Mouse (Mus musculus) forebrain, embryonic 16.5 days (tissue): ENCODE data around the gene Cbx2. TPM values are rescaled to one million over a fixed set of nuclear protein-coding genes. Genes with fewer than 3 reads are reported as not detected.

ENCODE experiments used
- ATAC-seq: fragments of 200-750 bp; cut with Nextera tagmentation; 2 replicates; pipeline ENCODE4 v1.8.0; 2017; ENCODE audit warnings: mild to moderate bottlenecking, moderate library complexity
- H3K27ac ChIP-seq: fragments of 300-500 bp; sonication (generic); 2 replicates; pipeline ENCODE4 v1.5.1; 2014; ENCODE audit warnings: low read length, control low read depth
- H3K27me3 ChIP-seq: fragments of 300-500 bp; sonication (generic); replicated peaks from 2 replicates; pipeline ENCODE4 v1.6.1; 2014; ENCODE audit warnings: low read length; ENCODE audit not compliant: control insufficient read depth, insufficient read depth
- H3K36me3 ChIP-seq: fragments of 300-500 bp; sonication (generic); 2 replicates; pipeline ENCODE4 v1.6.1; 2014; ENCODE audit not compliant: control insufficient read depth, insufficient read depth
- H3K4me1 ChIP-seq: fragments of 300-500 bp; sonication (generic); replicated peaks from 2 replicates; pipeline ENCODE4 v1.6.1; 2014; ENCODE audit warnings: low read length; ENCODE audit not compliant: control insufficient read depth, insufficient read depth
- H3K4me2 ChIP-seq: fragments of 300-500 bp; sonication (generic); 2 replicates; pipeline ENCODE4 v1.6.1; 2014; ENCODE audit warnings: mild to moderate bottlenecking, low read length, control low read depth
- H3K4me3 ChIP-seq: fragments of 300-500 bp; sonication (generic); replicated peaks from 2 replicates; pipeline ENCODE4 v1.5.1; 2014; ENCODE audit warnings: mild to moderate bottlenecking, low read length, control low read depth
- H3K9ac ChIP-seq: fragments of 300-500 bp; sonication (generic); replicated peaks from 2 replicates; pipeline ENCODE4 v1.6.1; 2014; ENCODE audit warnings: low read depth, low read length, control low read depth
- H3K9me3 ChIP-seq: fragments of 300-500 bp; sonication (generic); 2 replicates; pipeline ENCODE4 v1.6.1; 2016; ENCODE audit warnings: low read length; ENCODE audit not compliant: control insufficient read depth
- WGBS: fragments of 180-500 bp; shearing (Covaris S2); extraction: QIAGEN DNeasy Blood & Tissue Kit; methylation state at CpG from one replicate; pipeline ENCODE4 v1.1.7; 2014; 5-methylcytosine and 5-hydroxymethylcytosine counted together
- polyA plus RNA-seq: library from polyadenylated mRNA; unstranded; fragments of >200 nt; fragmentation: Nextera tagmentation; extraction: Ambion mirVana; gene quantifications from 2 replicates; pipeline ENCODE4 v1.2.1, GENCODE M21; 2015

The Cbx2 gene
- polyA plus RNA-seq, 1 experiment from 2014 or later = 24.9 TPM

DNA sequence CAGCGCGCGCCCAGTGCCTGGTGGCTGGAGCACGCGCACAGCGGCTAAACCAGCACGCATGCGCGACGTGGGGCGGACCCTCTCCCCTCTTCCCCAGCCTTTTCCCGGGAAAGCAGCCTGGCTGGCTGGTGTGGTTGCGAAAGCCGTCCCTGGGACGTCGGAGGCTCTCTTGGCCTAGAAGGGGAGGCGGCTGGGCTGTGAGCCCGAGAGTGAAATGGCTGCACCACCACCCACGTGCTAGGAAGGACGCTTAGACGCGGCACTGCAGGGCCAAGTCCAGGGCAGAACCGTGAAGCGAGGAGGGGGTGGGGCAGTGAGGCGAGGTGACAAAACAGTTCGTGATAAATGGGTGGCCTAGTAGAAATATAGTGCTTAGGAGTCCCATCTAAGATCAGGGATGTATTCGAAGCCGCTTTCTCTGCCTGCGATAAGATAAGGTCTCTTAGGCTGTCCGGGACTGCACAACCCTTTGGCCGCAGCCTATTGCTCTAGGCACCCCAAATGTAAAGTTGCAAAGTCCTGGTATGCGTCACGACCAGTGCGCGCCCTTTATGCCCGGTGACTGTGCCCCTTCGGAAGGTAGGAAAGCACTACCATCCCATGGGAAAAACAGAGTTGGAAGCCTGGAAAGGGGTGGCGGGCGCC lies 24.0 kb downstream of the Cbx2 start:
- peaks cover 41% of the 10 kb centered on the region for H3K4me1 ChIP-seq
- peak overlapping the region; percentile 70 for H3K4me2 ChIP-seq
- H3K27ac ChIP-seq = no peak overlapping the region
- peak overlapping the region; percentile 45; the same call in 1 of the 2 replicates for H3K9ac ChIP-seq
- no peaks in the 10 kb centered on the region for H3K36me3 ChIP-seq
- 1% methylated on average over 39 of the region's 39 CpGs for WGBS
- H3K9me3 ChIP-seq = no peaks in the 10 kb centered on the region
- peak overlapping the region; percentile 43 for H3K4me3 ChIP-seq
- H3K27me3 ChIP-seq = peaks cover 83% of the 10 kb centered on the region
- peak; percentile 36; the same call in 1 of the 2 replicates for ATAC-seq

DNA sequence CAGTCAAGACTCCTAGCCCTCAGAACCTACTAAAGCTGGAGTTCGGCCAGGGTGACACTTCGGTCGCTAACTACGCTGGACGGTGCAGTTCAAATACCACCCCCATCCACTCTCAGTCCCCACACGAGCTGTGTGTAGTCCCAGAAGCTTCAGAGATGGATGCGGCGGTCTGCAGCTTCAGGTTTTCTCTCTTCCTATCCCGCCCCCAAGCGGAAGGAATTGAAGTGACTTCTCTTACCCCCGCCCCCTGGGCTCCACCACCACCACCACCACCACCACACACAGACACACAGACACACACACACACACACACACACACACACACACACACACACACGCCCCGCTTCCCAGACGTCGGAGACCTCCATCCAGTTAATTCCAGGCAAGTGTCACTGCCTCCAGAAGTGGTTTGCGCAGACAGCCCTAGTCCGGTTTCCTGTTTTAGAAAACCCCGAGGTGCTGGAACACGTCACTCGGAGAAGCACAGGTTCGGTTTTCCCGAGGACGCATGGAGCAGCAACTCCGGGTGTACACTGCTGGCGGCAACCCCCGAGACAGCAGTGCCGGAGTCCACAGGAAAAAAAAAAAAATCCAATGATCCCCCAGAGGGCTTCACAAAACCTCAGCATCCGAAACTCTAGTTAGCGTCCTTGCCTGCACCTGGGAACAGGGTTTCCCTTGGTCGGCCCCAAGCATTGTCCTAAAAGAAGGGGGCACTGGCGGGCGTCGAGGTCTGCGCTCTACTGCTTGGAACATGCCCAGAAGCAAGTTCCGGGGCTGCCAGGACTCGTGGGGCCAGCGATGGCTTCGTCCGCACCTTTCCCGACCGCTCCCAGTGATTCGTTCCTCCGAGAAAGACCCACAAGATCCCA lies 24.7 kb downstream of the Cbx2 start:
- peaks cover 42% of the 10 kb centered on the region for H3K4me1 ChIP-seq
- WGBS = under 1% methylated on average over 43 of the region's 43 CpGs

DNA sequence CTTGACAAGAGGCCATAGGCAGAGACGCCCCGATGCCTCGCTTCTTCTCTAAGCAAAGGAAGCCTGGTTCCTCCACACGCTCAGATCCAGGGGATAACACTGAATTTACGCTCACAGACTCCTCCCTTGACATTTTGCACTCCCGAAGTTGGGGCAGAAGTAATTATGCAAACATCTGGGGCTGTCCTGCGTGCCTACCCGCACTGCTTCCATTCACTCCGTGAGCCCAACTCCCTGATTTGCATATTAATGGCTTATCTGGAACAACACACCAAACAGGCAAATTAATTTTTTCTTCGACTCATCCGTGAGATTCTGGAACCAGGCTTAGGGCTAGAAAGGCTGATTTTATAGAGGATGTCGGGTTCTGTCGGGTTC lies 25.4 kb downstream of the Cbx2 start:
- Histone ChIP-seq H3K4me3 (no peak overlapping the region; the same call in 1 of the 2 replicates), H3K27ac (no peak overlapping the region), H3K36me3 (no peaks in the 10 kb centered on the region), H3K4me1 (peaks cover 46% of the 10 kb centered on the region), H3K9me3 (no peaks in the 10 kb centered on the region), H3K9ac (no peak overlapping the region), H3K27me3 (peaks cover 81% of the 10 kb centered on the region), H3K4me2 (peak overlapping the region; percentile 14; the same call in 1 of the 2 replicates)
- ATAC-seq = no peak
- WGBS = 0% methylated on average over 13 of the region's 13 CpGs

More for the DNA sequence above, 24.7 kb downstream of the Cbx2 start:
- no peak overlapping the region for H3K27ac ChIP-seq
- 0 out of 2 replicates have a peak overlapping the region, but pooled peaks have one; percentile 45 for H3K9ac ChIP-seq
- H3K9me3 ChIP-seq = no peaks in the 10 kb centered on the region
- no peaks in the 10 kb centered on the region for H3K36me3 ChIP-seq
- peak overlapping the region; percentile 70 for H3K4me2 ChIP-seq
- ATAC-seq = no peak
- H3K4me3 ChIP-seq = peak overlapping the region; percentile 43
- peaks cover 83% of the 10 kb centered on the region for H3K27me3 ChIP-seq

DNA sequence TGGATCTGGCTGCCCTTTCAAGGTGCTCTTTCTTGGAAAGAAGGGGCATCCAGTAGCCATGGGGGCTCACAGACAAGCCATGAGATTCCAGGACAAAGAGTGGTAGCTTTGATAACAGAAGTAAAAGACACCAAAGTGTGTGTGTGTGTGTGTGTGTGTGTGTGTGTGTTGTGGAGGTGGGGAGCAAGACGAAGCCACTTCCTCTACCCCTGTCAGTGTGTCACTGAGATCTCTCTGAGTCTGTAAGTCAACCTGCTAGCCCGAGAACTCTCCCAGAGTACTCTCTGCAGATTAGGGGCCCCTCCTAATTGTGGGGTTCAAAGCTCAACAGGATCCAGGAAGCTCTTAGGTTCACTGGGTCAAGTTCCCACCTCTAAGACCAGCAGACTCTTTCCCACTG lies 27.6 kb downstream of the Cbx2 start:
- Histone ChIP-seq H3K4me2 (no peak overlapping the region), H3K9me3 (no peaks in the 10 kb centered on the region), H3K4me3 (no peak overlapping the region), H3K36me3 (no peaks in the 10 kb centered on the region), H3K27ac (no peak overlapping the region), H3K27me3 (peaks cover 61% of the 10 kb centered on the region), H3K9ac (no peak overlapping the region), H3K4me1 (peaks cover 51% of the 10 kb centered on the region)
- no peak for ATAC-seq
- WGBS = 0% methylated on average over 2 of the region's 2 CpGs

DNA sequence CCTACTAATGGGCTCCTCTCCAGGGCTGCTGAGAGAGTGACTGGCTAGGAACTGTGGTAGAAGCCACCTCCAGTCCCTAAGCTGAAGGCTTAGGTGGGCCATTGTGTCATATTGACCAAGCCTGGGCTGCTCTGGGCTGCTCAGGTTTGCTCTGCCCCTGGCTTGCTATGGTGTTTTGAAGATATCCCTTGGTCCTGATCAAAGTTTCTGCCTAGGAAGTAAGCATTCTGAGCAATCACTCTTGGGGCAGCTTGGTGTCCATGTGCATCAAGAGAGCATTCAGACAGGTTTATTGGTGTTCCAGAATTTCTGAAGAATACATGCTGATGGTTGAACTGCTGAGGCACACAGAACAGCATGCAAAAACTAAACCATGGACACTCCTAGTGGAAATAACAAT lies 28.7 kb downstream of the Cbx2 start:
- H3K4me3 ChIP-seq = no peak overlapping the region
- peaks cover 53% of the 10 kb centered on the region for H3K4me1 ChIP-seq

DNA sequence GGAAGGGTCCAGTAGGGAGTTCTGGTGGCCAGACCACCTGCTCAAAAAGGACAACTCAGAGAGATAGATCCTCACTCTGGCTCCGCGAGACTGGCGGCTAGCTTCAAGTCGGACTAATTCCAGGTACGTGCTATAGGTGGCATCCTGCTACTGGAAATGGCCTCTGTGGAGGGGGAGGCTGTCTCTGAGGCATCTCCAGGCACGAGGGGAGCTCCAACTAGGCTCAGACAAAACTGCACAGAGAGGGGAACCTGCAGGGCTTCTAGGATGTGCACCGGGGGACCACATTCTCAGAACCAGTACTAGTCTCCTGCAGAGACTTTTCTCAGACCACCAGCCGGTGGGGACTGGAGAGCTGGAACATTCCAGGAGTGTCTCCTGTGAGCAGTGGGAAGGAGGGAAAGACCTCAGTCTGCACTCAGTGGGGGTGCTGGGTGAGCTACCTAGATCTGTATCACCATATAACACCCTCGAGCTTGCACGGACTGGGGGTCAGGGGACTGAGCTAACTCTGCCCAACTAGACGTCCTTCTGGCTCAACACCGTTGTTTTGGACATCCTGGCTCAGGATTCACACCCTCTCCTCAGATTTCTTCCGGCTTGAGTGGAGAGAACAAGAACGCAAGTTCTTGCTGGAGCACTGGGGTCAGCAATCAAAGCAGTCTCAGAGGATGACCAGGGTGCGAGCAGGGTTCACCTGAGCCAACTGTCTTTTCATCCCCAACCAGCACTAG lies 29.3 kb downstream of the Cbx2 start:
- H3K4me2 ChIP-seq = no peak overlapping the region
- peak overlapping the region; percentile 60; the same call in 1 of the 2 replicates for H3K9ac ChIP-seq
- peak; percentile 14; the same call in 1 of the 2 replicates for ATAC-seq
- H3K9me3 ChIP-seq = no peaks in the 10 kb centered on the region
- no peaks in the 10 kb centered on the region for H3K36me3 ChIP-seq
- WGBS = 4% methylated on average over 15 of the region's 15 CpGs
- H3K27me3 ChIP-seq = peaks cover 47% of the 10 kb centered on the region
- peaks cover 49% of the 10 kb centered on the region for H3K4me1 ChIP-seq
- H3K27ac ChIP-seq = peak overlapping the region; percentile 89
- H3K4me3 ChIP-seq = no peak overlapping the region

More for the DNA sequence above, 28.7 kb downstream of the Cbx2 start:
- Histone ChIP-seq H3K36me3 (no peaks in the 10 kb centered on the region), H3K27me3 (peaks cover 50% of the 10 kb centered on the region), H3K4me2 (no peak overlapping the region), H3K27ac (no peak overlapping the region), H3K9ac (no peak overlapping the region), H3K9me3 (no peaks in the 10 kb centered on the region)
- no peak for ATAC-seq

DNA sequence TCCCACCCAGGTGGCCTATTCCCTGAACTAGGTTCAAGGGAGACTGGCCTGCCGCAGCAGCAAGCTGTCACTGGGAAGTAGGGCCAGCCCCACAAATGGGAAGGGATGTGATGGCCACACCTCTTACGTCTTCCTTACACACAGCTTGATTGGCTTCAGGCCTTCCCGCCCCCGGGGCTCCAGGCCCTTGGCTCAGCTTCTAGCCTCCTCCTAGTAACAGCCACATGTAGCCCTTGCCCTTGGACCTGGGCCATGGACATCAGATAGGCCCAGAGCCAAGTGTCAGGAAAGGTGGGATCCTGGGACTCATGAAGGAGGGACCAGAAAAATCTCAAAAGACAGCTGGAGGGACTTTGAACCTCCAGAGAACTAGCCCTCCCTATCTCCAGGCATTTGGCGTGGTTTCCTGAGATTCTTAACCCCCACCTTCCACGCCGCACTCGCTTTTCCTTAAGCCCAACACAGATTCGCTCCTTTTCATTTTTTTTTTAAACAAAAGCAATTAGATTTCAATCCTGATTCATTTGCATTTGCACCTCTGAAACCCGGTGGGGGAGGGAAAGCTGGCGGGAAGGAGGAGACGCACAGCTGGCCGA lies 30.0 kb downstream of the Cbx2 start:
- Histone ChIP-seq H3K27ac (peak overlapping the region; percentile 89), H3K4me2 (peak overlapping the region; percentile 96), H3K9me3 (no peaks in the 10 kb centered on the region), H3K4me1 (peaks cover 49% of the 10 kb centered on the region), H3K36me3 (no peaks in the 10 kb centered on the region), H3K27me3 (peaks cover 48% of the 10 kb centered on the region), H3K9ac (peak overlapping the region; percentile 60), H3K4me3 (peak overlapping the region; percentile 44)
- ATAC-seq = no peak; the same call in 1 of the 2 replicates
- 3% methylated on average over 13 of the region's 13 CpGs for WGBS

DNA sequence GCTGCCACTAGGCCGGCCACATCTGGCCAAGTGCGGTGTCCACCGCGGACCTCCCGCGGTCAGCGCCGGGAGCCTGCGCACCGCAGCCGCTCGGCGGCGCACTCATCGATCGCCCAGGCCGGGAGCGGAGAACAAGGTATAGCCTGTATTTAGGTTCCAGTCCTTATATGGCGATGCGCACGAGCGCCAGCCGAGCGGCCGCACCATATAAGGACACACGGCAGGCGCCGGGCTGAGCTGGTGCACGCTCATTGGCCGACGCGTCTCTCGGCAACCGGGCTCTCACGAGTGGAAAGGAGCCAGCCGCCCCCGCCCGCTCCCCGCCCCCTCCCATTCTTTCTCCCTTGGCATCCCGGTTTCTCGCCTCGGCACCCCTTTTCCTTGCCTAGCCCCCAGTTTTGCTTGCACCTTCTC lies 30.5 kb downstream of the Cbx2 start:
- peaks cover 49% of the 10 kb centered on the region for H3K4me1 ChIP-seq
- no peaks in the 10 kb centered on the region for H3K36me3 ChIP-seq
- peak; percentile 97 for ATAC-seq
- under 1% methylated on average over 40 of the region's 42 CpGs for WGBS
- peak overlapping the region; percentile 60 for H3K9ac ChIP-seq
- H3K9me3 ChIP-seq = no peaks in the 10 kb centered on the region
- H3K4me3 ChIP-seq = peak overlapping the region; percentile 44
- peaks cover 48% of the 10 kb centered on the region for H3K27me3 ChIP-seq
- H3K27ac ChIP-seq = peak overlapping the region; percentile 89
- H3K4me2 ChIP-seq = peak overlapping the region; percentile 96
